Mouse (Mus musculus) brain, embryonic 14.5 days (tissue): ENCODE results near the gene Icmt.

Experiments used
- CTCF ChIP-seq: fragments of 200-500 bp; IDR thresholded peaks from 2 replicates; pipeline ENCODE4 v1.5.1; 2012; ENCODE audit warnings: inconsistent platforms, mild to moderate bottlenecking, moderate library complexity, borderline replicate concordance; ENCODE audit not compliant: insufficient read depth, insufficient read length; ENCODE audit errors: extremely low read depth
- POLR2A ChIP-seq: fragments of 200-500 bp; IDR thresholded peaks from 2 replicates; pipeline ENCODE4 v1.6.1; 2012; ENCODE audit warnings: mild to moderate bottlenecking, inconsistent platforms, borderline replicate concordance; ENCODE audit not compliant: poor library complexity, insufficient read depth, insufficient read length, severe bottlenecking; ENCODE audit errors: extremely low read depth

DNA sequence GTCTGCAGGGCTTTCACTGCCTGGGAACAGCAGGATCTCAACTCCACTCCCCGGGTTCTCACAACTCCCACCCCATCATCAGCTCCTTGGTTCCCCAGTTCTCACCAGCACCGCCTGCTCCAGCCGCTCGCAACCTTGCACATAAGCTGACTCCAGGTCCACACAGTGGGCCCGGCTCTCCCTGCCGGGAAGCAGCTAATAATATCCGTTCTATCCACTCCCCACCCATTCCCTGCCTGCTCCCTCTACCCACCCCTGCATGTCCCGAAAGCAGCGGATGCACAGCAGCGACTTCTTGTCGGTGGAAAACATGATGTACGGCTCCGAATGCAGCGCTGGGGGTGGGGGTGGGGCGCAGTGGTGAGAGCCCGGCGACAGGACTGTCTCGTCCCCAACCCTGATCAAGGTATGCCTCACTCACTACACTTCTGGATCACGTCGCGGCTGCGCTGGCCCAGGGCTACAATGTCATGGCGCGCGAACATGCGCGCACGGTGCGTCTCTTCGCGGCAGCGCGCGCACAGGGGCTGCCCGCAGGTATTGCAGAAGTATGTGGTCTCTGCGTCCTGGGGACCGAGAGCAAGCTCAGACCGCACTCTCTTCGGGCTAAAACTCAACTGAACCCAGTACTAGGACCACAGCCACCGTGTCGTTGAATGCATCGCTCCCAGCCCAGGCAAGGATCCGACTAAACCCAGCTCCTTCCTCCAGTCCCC, 18.6 kb downstream of the Icmt start:
- TF ChIP-seq POLR2A (no peak), CTCF (no peak)
